Mouse (Mus musculus): ENCODE results near the gene Olfr462. TPM values are rescaled to one million over a fixed set of nuclear protein-coding genes. Genes with fewer than 3 reads are reported as not detected.

The Olfr462 gene
- polyA plus RNA-seq, 1 experiment = not detected

DNA sequence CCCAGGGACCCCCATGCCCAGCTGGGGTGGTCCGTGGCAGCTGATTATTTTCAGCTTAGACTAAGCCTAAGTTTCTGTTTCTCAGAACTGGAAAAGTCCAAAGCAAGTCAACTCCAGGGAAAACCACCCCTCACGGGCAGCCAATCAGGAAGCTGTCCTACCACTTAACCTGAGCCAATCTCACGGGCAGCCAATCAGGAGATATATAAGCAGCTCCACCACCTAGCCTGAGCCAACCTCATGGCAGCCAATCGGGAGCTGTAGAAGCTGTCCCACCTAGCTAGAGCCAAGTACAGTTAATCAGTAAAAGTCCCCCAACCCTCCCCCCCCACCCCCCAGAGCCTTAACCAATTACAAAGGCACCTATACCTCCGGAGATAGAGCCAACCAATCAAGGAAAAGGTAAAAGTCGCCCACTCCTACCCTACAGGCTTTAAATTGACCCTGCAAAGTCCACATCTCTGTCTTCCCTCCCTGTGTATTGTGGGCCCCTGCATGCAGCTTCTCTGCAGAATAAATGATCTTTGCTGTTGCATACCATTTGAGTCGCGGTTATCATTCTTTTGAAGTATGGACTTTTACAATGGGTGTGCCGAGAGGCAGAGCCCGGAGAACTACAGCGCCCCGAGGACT lies 45.0 kb downstream of the Olfr462 start:
- no peak overlapping the region for H3K4me2 ChIP-seq (ENCODE audit: low read depth)
- no peak overlapping the region for H3ac ChIP-seq (ENCODE audit: control insufficient read depth, insufficient read length)
- TF ChIP-seq POLR2AphosphoS2 (IDR thresholded peaks at IDR 0.05; ENCODE audit: insufficient read length, low read depth) (no peak), USF1 (IDR thresholded peaks at IDR 0.05; ENCODE audit: low read depth) (no peak), TCF12 (IDR thresholded peaks at IDR 0.05; ENCODE audit: insufficient read depth, poor library complexity, severe bottlenecking) (no peak), MYOD1 (IDR thresholded peaks at IDR 0.05; ENCODE audit: control insufficient read depth in 1 of 3, insufficient read length in 2 of 3, low read depth in 2 of 3) (no peak), MYOG (IDR thresholded peaks at IDR 0.05; ENCODE audit: control insufficient read depth in 1 of 3, insufficient read depth in 1 of 3, insufficient read length in 2 of 3, low read depth in 2 of 3) (no peak)

DNA sequence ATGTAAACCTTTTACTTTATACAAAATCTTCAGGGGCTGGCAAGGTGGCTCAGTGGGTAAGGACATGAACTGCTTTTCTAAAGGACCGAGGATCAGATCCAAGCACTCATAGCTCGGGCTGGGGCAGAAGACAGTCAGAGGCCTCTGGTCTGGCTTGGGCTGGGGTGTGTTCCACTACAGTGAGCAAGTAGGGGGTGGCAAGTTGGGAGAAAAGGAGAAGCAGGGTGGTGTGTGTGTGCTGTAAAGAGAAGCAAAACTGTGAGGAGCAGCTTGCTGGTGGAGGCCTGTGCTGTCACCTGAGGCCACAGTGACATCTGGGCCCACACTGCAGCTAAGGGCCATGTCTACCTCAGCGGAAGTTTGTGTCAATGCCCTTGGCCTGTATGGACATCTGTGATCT lies 50.6 kb downstream of the Olfr462 start:
- Histone ChIP-seq H3K4me3 (no peak overlapping the region), H3ac (ENCODE audit: control insufficient read depth, insufficient read length) (no peak overlapping the region), H3K79me2 (ENCODE audit: control insufficient read depth, insufficient read depth) (no peaks in the 10 kb centered on the region), H3K4me2 (ENCODE audit: low read depth) (no peak overlapping the region), H3K27me3 (ENCODE audit: control insufficient read depth, insufficient read depth, insufficient read length) (peaks cover 25% of the 10 kb centered on the region), H3K36me3 (ENCODE audit: control insufficient read depth, insufficient read depth) (no peaks in the 10 kb centered on the region)
- TF ChIP-seq SRF (IDR thresholded peaks at IDR 0.05; ENCODE audit: control insufficient read depth, insufficient read length, low read depth) = no peak
- no peak for TF ChIP-seq POLR2A (IDR thresholded peaks at IDR 0.05; ENCODE audit: insufficient read length, low read depth)
- TF ChIP-seq TCF3 (IDR thresholded peaks at IDR 0.05; ENCODE audit: insufficient read length, low read depth) = no peak
- no peak for TF ChIP-seq TCF12 (IDR thresholded peaks at IDR 0.05; ENCODE audit: insufficient read depth, poor library complexity, severe bottlenecking)
- no peak for TF ChIP-seq E2F4 (IDR thresholded peaks at IDR 0.05; ENCODE audit: insufficient read depth)
- TF ChIP-seq MAX (IDR thresholded peaks at IDR 0.05; ENCODE audit: low read depth) = no peak
- no peak for TF ChIP-seq MYOG (IDR thresholded peaks at IDR 0.05; ENCODE audit: control insufficient read depth in 1 of 3, insufficient read depth in 1 of 3, insufficient read length in 2 of 3, low read depth in 2 of 3)
- no peak for TF ChIP-seq CEBPB (IDR thresholded peaks at IDR 0.05; ENCODE audit: insufficient read depth, poor library complexity, severe bottlenecking)
- TF ChIP-seq POLR2AphosphoS2 (IDR thresholded peaks at IDR 0.05; ENCODE audit: insufficient read length, low read depth) = no peak
- TF ChIP-seq MYOD1 (IDR thresholded peaks at IDR 0.05; ENCODE audit: control insufficient read depth in 1 of 3, insufficient read length in 2 of 3, low read depth in 2 of 3) = no peak
- TF ChIP-seq REST (IDR thresholded peaks at IDR 0.05; ENCODE audit: insufficient read depth, insufficient read length) = no peak
- TF ChIP-seq USF1 (IDR thresholded peaks at IDR 0.05; ENCODE audit: low read depth) = no peak

More for the DNA sequence above, 45.0 kb downstream of the Olfr462 start:
- Histone ChIP-seq H3K27me3 (ENCODE audit: control insufficient read depth, insufficient read depth, insufficient read length) (peaks cover 10% of the 10 kb centered on the region), H3K79me2 (ENCODE audit: control insufficient read depth, insufficient read depth) (no peaks in the 10 kb centered on the region), H3K36me3 (ENCODE audit: control insufficient read depth, insufficient read depth) (no peaks in the 10 kb centered on the region), H3K4me3 (no peak overlapping the region)

GRCm38 (mm10) chr11:87840676-87841075 lies 51.4 kb downstream of the Olfr462 start:
- H3ac ChIP-seq (ENCODE audit: control insufficient read depth, insufficient read length) = no peak overlapping the region
- H3K4me3 ChIP-seq = no peak overlapping the region
- H3K79me2 ChIP-seq (ENCODE audit: control insufficient read depth, insufficient read depth) = no peaks in the 10 kb centered on the region
- no peak overlapping the region for H3K4me2 ChIP-seq (ENCODE audit: low read depth)
- peaks cover 25% of the 10 kb centered on the region for H3K27me3 ChIP-seq (ENCODE audit: control insufficient read depth, insufficient read depth, insufficient read length)
- TF ChIP-seq MYOD1 (IDR thresholded peaks at IDR 0.05; ENCODE audit: control insufficient read depth in 1 of 3, insufficient read length in 2 of 3, low read depth in 2 of 3) = no peak
- no peak for TF ChIP-seq USF1 (IDR thresholded peaks at IDR 0.05; ENCODE audit: low read depth)
- no peak for TF ChIP-seq SRF (IDR thresholded peaks at IDR 0.05; ENCODE audit: control insufficient read depth, insufficient read length, low read depth)
- TF ChIP-seq POLR2AphosphoS2 (IDR thresholded peaks at IDR 0.05; ENCODE audit: insufficient read length, low read depth) = no peak
- no peak for TF ChIP-seq MYOG (IDR thresholded peaks at IDR 0.05; ENCODE audit: control insufficient read depth in 1 of 3, insufficient read depth in 1 of 3, insufficient read length in 2 of 3, low read depth in 2 of 3)
- no peak for TF ChIP-seq E2F4 (IDR thresholded peaks at IDR 0.05; ENCODE audit: insufficient read depth)
- TF ChIP-seq CEBPB (IDR thresholded peaks at IDR 0.05; ENCODE audit: insufficient read depth, poor library complexity, severe bottlenecking) = no peak
- TF ChIP-seq TCF12 (IDR thresholded peaks at IDR 0.05; ENCODE audit: insufficient read depth, poor library complexity, severe bottlenecking) = no peak
- no peak for TF ChIP-seq POLR2A (IDR thresholded peaks at IDR 0.05; ENCODE audit: insufficient read length, low read depth)
- TF ChIP-seq MAX (IDR thresholded peaks at IDR 0.05; ENCODE audit: low read depth) = no peak
- TF ChIP-seq TCF3 (IDR thresholded peaks at IDR 0.05; ENCODE audit: insufficient read length, low read depth) = no peak
- no peak for TF ChIP-seq REST (IDR thresholded peaks at IDR 0.05; ENCODE audit: insufficient read depth, insufficient read length)
- no peaks in the 10 kb centered on the region for H3K36me3 ChIP-seq (ENCODE audit: control insufficient read depth, insufficient read depth)

Other genes starting within 250 kb of the Olfr462 start
- gene Rnf43, start 229.5 kb downstream of the Olfr462 start, polyA plus RNA-seq (2012; fragmentation: generic; extraction: Trizol) = not detected
- 159 TPM for gene Supt4a, start 154.7 kb downstream of the Olfr462 start, polyA plus RNA-seq (2012; fragmentation: generic; extraction: Trizol)
- 0.04 TPM for gene Tspoap1, start 131.7 kb downstream of the Olfr462 start, polyA plus RNA-seq (2012; fragmentation: generic; extraction: Trizol)
- gene Mpo, start 98.7 kb downstream of the Olfr462 start, polyA plus RNA-seq (2012; fragmentation: generic; extraction: Trizol) = not detected
- gene Lpo, start 64.0 kb downstream of the Olfr462 start, polyA plus RNA-seq (2012; fragmentation: generic; extraction: Trizol) = not detected
- 6.6 TPM for gene Mks1, start 39.1 kb downstream of the Olfr462 start, polyA plus RNA-seq (2012; fragmentation: generic; extraction: Trizol)
- not detected for gene Epx, start 16.7 kb downstream of the Olfr462 start, polyA plus RNA-seq (2012; fragmentation: generic; extraction: Trizol)
- gene Olfr463, start 5.1 kb upstream of the Olfr462 start, polyA plus RNA-seq (2012; fragmentation: generic; extraction: Trizol) = not detected
- gene Olfr464, start 28.7 kb upstream of the Olfr462 start, polyA plus RNA-seq (2012; fragmentation: generic; extraction: Trizol) = not detected
- 74.0 TPM for gene Dynll2, start 95.3 kb upstream of the Olfr462 start, polyA plus RNA-seq (2012; fragmentation: generic; extraction: Trizol)
- gene Srsf1, start 155.1 kb upstream of the Olfr462 start, polyA plus RNA-seq (2012; fragmentation: generic; extraction: Trizol) = 69.9 TPM
- gene Vezf1, start 176.0 kb upstream of the Olfr462 start, polyA plus RNA-seq (2012; fragmentation: generic; extraction: Trizol) = 17.7 TPM
- gene Cuedc1, start 205.8 kb upstream of the Olfr462 start, polyA plus RNA-seq (2012; fragmentation: generic; extraction: Trizol) = 40.8 TPM